Mouse (Mus musculus) adrenal gland, adult 8-10 months (tissue): ENCODE data around the gene Gm44790. TPM values are rescaled to one million over a fixed set of nuclear protein-coding genes. Genes with fewer than 3 reads are reported as not detected.
"Not testable (repeated sequence)": the region's sequence is repeated elsewhere in the genome, so short reads cannot be mapped to it uniquely, and the experiment has no call there.

Experiments
- DNase-seq: peaks from one replicate; pipeline ENCODE4 v3.0.0; 2022
- total RNA-seq, 4 experiments: library from RNA; stranded (reverse); gene quantifications; 2 replicates each; pipeline ENCODE4 v1.2.4; 2022

Gene Gm44790
- total RNA-seq, result 1 to 10 TPM in 2 of 4 experiments, not detected in 2; 4.6 to 6.2 TPM

DNA sequence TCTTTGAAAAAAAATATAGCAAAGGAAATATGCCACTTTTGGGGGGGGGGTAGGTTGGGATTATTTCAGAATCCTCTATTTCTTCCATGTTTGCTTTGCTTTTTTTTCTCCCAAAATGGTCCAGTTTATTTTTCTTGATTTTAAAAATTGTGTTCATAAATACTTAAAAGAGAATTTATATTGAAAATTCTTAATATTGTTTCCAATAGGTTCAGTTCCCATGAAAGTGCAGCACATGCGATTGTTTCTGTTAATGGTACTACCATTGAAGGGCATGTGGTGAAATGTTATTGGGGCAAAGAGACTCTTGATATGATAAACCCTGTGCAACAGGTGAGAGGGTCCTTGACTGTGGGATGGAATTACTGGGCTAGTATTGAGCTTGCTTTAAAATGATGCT is at the start of gene Gm44790:
Gm44790 (plus strand) TSS at position 301 of the 400 bp plus-strand sequence.
- DNase-seq, result no peak

- peak; percentile 42 for DNase-seq
Measured at GRCm38 (mm10) chr6:86378341-86378740, 48.1 kb upstream of the Gm44790 start.

GRCm38 (mm10) chr6:86380112-86380511 is 46.3 kb upstream of the Gm44790 start:
- DNase-seq, result not testable (repeated sequence)

DNA sequence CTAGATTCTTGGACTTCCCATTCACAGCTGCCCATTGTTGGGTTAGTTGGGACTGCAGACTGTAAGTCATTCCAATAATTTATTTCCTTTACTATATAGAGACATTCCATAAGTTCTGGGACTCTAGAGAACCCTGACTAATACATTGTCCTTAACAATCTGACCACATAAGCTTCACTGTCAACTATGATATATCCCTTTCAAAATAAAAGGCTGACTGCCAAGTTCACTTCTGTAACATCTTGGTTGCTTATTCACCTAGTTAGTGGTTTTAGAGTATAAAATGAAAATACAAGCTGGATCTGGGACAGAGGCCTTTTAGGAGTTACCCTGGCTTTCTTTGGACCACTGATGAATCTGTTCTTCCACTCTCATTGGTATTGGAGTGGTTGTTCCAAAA is 43.9 kb upstream of the Gm44790 start:
- no peak for DNase-seq

GRCm38 (mm10) chr6:86383370-86383769 is 43.1 kb upstream of the Gm44790 start:
- DNase-seq, result no peak

- no peak for DNase-seq
Measured at GRCm38 (mm10) chr6:86384692-86385091, 41.8 kb upstream of the Gm44790 start.

DNA sequence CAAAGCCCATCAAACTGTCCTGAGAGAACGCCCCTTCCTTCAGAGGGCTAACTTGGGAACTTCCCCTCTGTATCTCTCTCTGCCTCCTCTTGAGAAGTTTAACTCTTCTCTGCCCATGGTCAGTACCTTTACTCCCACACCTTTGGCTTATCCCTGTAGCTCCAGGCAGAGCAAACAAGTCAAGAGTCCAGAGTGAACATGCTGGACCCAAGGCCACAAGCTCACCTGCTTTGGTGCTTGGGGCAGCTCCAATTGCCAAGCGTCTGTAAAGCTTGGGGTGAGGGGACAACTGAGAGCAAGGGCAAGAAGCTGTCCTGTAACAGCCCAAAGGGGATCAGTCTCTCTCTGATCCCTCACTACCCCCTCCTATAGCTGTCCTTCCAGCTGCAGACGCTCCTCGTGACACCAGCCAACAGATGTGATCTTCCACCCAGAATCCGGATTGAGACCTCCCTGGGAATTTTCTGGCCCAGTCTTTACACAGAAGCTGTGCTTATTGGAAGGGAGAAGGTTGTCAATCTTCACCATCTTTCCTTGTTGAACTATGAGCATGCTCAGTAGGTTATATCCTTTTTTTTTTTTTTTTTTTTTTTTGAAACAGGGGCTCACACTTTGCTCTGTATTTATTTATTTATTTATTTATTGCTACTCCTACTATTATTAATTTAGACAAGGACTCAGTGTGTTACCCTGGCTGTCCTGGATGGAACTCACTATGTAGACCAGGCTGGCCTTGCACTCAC is 40.9 kb upstream of the Gm44790 start:
- DNase-seq, result no peak

GRCm38 (mm10) chr6:86387313-86387712 is 39.1 kb upstream of the Gm44790 start:
- no peak for DNase-seq

DNA sequence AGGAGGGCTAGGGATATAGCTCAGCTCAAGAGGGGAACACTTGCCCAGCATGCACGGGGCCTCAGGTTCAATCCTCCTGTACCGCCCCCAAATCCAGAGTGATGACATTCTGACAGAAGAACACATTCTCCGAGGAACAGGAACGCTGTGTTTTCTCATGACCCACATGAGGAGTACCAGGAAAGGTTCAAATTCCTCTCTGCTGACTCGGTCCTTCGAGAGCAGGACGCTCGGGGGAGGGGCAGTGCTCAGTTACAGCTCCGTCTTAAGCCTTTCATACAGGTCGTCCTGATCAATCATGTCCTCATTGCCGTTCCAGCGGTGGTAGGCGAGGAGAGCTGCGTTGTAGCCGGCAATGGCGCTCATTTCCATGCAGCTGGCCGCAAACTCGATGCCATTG is 38.0 kb upstream of the Gm44790 start:
- DNase-seq, result no peak

DNA sequence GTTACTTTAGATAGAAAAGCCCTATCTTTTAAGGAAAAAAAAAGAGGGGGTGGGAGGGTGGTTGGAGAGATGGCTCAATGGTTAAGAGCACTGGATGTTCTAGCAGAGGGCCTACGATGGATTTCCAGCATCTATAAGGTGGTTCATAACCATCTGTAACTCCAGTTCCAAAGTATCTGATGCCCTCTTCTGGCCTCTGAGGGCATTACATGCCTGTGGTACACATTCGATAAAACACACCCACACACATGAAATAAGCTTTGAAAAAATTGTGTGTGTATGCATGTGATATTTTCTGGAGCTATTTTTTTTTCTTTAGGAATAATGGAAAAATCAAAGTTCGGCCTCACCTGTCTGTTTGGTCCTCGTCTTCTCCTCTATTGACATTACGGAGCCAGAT is 35.1 kb upstream of the Gm44790 start:
- no peak for DNase-seq

GRCm38 (mm10) chr6:86393187-86393586 is 33.3 kb upstream of the Gm44790 start:
- no peak for DNase-seq

DNA sequence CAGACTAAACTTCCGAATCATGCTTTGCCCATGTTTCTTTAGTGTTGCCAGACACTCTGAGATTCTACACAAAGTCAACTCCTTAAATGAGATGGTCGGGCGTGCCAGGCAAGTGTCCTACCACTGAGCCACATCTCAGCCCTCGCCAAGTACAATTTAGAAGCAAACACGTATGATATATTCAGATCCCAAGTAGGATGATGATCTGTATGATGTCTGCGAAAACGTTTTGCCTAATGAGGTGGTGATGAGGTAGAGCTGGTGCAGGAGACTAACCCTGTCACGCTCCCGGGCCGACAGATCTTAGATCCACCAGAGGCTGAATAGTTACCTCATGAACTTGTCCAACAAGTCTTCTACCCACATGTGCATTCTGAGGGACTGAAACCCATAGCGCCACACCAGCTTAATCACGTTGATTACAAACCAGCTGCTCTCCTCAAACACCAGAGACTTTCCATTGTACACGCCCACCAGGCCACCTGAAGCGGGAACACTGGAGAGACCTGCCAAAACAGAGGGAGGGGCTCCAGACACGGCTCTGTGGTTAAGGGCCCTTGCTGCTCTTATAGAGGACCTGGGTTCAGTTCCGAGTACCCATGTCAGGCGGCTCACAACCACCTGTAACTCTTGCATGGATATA is 32.3 kb upstream of the Gm44790 start:
- DNase-seq, result no peak

- no peak for DNase-seq
Measured at GRCm38 (mm10) chr6:86395021-86395420, 31.4 kb upstream of the Gm44790 start.

DNA sequence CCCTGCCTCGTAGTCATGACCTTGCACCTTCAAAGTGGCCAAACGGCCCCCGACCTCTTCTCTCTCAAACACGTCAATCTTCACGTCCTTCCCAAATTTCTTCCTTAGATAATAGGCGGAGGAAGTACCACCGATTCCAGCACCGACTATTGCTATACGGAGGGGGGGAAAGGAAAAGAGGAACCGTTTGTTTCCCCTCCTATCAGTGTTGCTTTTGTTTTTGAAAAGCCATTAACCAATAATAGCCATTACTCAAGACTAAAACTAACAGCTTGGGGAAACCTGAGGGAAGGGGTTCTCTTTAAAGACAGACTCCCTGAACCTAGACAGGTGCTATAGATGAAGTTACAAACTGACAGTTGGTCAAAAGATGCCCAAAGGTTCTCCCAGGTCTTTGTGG is 30.5 kb upstream of the Gm44790 start:
- DNase-seq, result no peak

DNA sequence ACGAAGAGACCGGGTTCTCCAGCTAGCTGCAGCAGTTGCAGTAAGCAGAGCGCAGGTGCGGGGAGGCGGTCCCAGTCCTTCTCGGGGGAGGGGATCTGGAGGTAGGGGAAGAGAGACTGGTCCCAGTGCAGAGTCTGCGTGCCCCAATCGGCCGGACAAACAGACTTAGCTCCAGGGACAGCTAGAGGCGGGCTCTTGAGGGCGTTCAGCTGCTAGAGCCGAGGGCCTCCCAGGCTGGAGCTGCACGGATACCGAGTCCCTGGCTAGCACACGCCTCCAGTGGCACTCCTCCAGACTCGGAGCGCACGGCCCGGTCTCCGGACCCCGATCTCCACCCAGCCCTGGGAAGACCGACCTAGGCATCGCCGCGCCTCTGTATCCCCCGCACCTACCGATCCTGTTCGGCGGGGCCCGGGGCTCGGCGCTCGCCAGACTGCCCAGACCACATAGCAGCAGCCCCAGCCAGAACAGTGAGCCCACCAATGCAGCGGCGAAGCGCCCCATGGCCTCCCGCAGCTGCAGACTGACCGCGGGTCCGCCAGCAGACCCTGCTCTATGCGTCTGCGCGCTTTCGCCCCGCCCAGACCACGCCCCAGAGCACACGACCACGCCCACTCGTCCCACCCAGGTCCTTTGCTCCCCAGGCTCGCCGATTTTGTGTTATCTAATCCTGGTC is 29.7 kb upstream of the Gm44790 start, which contains the start of gene Pcyox1:
Pcyox1 (minus strand) TSS at position 574 of the 676 bp plus-strand sequence.
- DNase-seq, result peak; percentile 85

- DNase-seq, result no peak
Measured at GRCm38 (mm10) chr6:86397257-86397980, 29.0 kb upstream of the Gm44790 start.

DNA sequence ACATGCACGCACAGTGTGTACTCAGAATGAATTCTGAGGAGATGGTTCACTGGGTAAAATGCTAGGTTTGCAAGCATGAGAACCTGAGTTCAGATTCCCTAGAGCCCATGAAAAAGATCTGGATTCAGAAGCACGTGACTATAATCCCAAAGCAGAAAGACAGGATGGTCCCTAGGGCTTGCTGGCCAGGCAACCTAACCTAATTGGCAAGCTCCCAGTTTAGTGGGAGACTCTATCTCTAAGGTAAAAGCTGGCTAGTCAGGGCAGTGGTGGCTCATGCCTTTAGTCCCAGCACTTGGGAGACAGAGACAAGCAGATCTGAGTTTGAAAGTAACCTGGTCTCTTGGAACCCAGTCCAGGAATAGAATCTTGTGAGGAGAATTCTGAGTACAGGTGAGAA is 27.5 kb upstream of the Gm44790 start:
- no peak for DNase-seq

GRCm38 (mm10) chr6:86399995-86400394 is 26.5 kb upstream of the Gm44790 start:
- DNase-seq, result no peak

GRCm38 (mm10) chr6:86400972-86401371 is 25.5 kb upstream of the Gm44790 start:
- peak; percentile 74 for DNase-seq

- no peak for DNase-seq
Measured at GRCm38 (mm10) chr6:86402681-86403607, 23.5 kb upstream of the Gm44790 start.

GRCm38 (mm10) chr6:86403728-86404099 is 22.7 kb upstream of the Gm44790 start:
- DNase-seq, result no peak
